Mouse (Mus musculus) MEL (cell line): Measurements from ENCODE around the gene Znfx1. TPM values are rescaled to one million over a fixed set of nuclear protein-coding genes. Genes with fewer than 3 reads are reported as not detected.

Experiments
- DNase-seq: peaks from one replicate; pipeline ENCODE4 v3.0.0; 2011; ENCODE audit warnings: low read depth, low spot score
- H3K27ac ChIP-seq: 2 replicates; pipeline ENCODE4 v1.5.1; 2012; ENCODE audit warnings: low read depth, mild to moderate bottlenecking, control low read depth, low read length, moderate library complexity; ENCODE audit not compliant: control insufficient read depth
- H3K27me3 ChIP-seq, 2 experiments: fragments of 150-350 bp in 1 of 2; sonication (generic) in 1 of 2; 2 replicates each; pipeline ENCODE4 v1.6.1; 2012; ENCODE audit warnings: low read length in 2 of 2, mild to moderate bottlenecking in 2 of 2, improper control_type of control experiment in 1 of 2, moderate library complexity in 1 of 2; ENCODE audit not compliant: insufficient read depth in 2 of 2, control insufficient read depth in 1 of 2
- H3K36me3 ChIP-seq, 2 experiments: 2 replicates each; pipeline ENCODE4 v1.6.1; 2012 to 2014; ENCODE audit warnings: low read length in 2 of 2, improper control_type of control experiment in 1 of 2, inconsistent platforms in 1 of 2, mild to moderate bottlenecking in 1 of 2; ENCODE audit not compliant: insufficient read depth in 2 of 2, control insufficient read depth in 1 of 2
- H3K4me1 ChIP-seq, 2 experiments: fragments of 150-350 bp in 1 of 2; sonication (generic) in 1 of 2; 2 replicates each; pipeline ENCODE4 v1.6.1; 2012; ENCODE audit warnings: low read length in 2 of 2, improper control_type of control experiment in 1 of 2, mild to moderate bottlenecking in 1 of 2; ENCODE audit not compliant: insufficient read depth in 2 of 2, control insufficient read depth in 1 of 2
- H3K4me3 ChIP-seq, 2 experiments: fragments of 150-350 bp in 1 of 2; sonication (generic) in 1 of 2; 2 replicates each; pipeline ENCODE4 v1.5.1; 2012; ENCODE audit warnings: low read depth in 2 of 2, low read length in 2 of 2, mild to moderate bottlenecking in 2 of 2, moderate library complexity in 2 of 2, control low read depth in 1 of 2, improper control_type of control experiment in 1 of 2; ENCODE audit not compliant: control insufficient read depth in 1 of 2, insufficient read depth in 1 of 2
- H3K79me2 ChIP-seq: 2 replicates; pipeline ENCODE4 v1.6.1; 2012; ENCODE audit warnings: mild to moderate bottlenecking, low read length, moderate library complexity; ENCODE audit not compliant: control insufficient read depth, poor library complexity, insufficient read depth
- H3K9ac ChIP-seq: 2 replicates; pipeline ENCODE4 v1.6.1; 2012; ENCODE audit warnings: low read depth, mild to moderate bottlenecking, control low read depth, low read length, moderate library complexity; ENCODE audit not compliant: control insufficient read depth, poor library complexity, severe bottlenecking
- H3K9me3 ChIP-seq: fragments of 150-350 bp; sonication (generic); replicated peaks from 2 replicates; pipeline ENCODE4 v1.6.1; 2012; ENCODE audit warnings: mild to moderate bottlenecking, low read length, improper control_type of control experiment, moderate library complexity; ENCODE audit not compliant: insufficient read depth
- EP300 ChIP-seq, 2 experiments: IDR thresholded peaks; 2 replicates each; pipeline ENCODE4 v1.6.1; 2011; ENCODE audit warnings: improper control_type of control experiment in 2 of 2, low read length in 2 of 2, low read depth in 1 of 2, mild to moderate bottlenecking in 1 of 2
- HCFC1 ChIP-seq: IDR thresholded peaks from 2 replicates; pipeline ENCODE4 v1.6.1; 2012; ENCODE audit warnings: low read depth, mild to moderate bottlenecking, inconsistent platforms, low read length, improper control_type of control experiment, moderate library complexity
- KAT2A ChIP-seq: conservative IDR thresholded peaks from 2 replicates; pipeline ENCODE4 v1.6.1; 2012; ENCODE audit warnings: low read depth, low read length, improper control_type of control experiment, inconsistent platforms
- MAFK ChIP-seq: IDR thresholded peaks from 2 replicates; pipeline ENCODE4 v1.6.1; 2011; ENCODE audit warnings: low read depth, mild to moderate bottlenecking, low read length, improper control_type of control experiment, borderline replicate concordance
- MAX ChIP-seq: IDR thresholded peaks from 2 replicates; pipeline ENCODE4 v1.6.1; 2011; ENCODE audit warnings: low read length, improper control_type of control experiment
- MEF2A ChIP-seq: IDR thresholded peaks from 2 replicates; pipeline ENCODE4 v1.6.1; 2014; ENCODE audit warnings: low read depth, mild to moderate bottlenecking, inconsistent platforms, low read length, improper control_type of control experiment; ENCODE audit not compliant: poor library complexity, insufficient replicate concordance, severe bottlenecking; ENCODE audit errors: extremely low read depth
- MXI1 ChIP-seq: IDR thresholded peaks from 2 replicates; pipeline ENCODE4 v1.6.1; 2011; ENCODE audit warnings: mild to moderate bottlenecking, low read depth, low read length, improper control_type of control experiment
- MYB ChIP-seq: IDR thresholded peaks from 2 replicates; pipeline ENCODE4 v1.6.1; 2011; ENCODE audit warnings: mild to moderate bottlenecking, low read depth, low read length, improper control_type of control experiment
- MYC ChIP-seq: IDR thresholded peaks from 2 replicates; pipeline ENCODE4 v1.6.1; 2011; ENCODE audit warnings: low read depth, mild to moderate bottlenecking, low read length, improper control_type of control experiment, moderate library complexity
- NELFE ChIP-seq: IDR thresholded peaks from 2 replicates; pipeline ENCODE4 v1.6.1; 2011; ENCODE audit warnings: low read depth, low read length, improper control_type of control experiment
- NRF1 ChIP-seq: IDR thresholded peaks from 2 replicates; pipeline ENCODE4 v1.6.1; 2014; ENCODE audit warnings: low read depth, mild to moderate bottlenecking, inconsistent platforms, low read length, improper control_type of control experiment, moderate library complexity; ENCODE audit not compliant: poor library complexity, insufficient read depth, severe bottlenecking
- POLR2A ChIP-seq, 2 experiments: IDR thresholded peaks; 2 replicates each; pipeline ENCODE4 v1.6.1; 2011 to 2012; ENCODE audit warnings: low read length in 2 of 2, mild to moderate bottlenecking in 2 of 2, control low read depth in 1 of 2, improper control_type of control experiment in 1 of 2, low read depth in 1 of 2, moderate library complexity in 1 of 2; ENCODE audit not compliant: control insufficient read depth in 1 of 2, insufficient read depth in 1 of 2, poor library complexity in 1 of 2
- POLR2AphosphoS5 ChIP-seq: IDR thresholded peaks from 2 replicates; pipeline ENCODE4 v1.6.1; 2012; ENCODE audit warnings: low read depth, borderline replicate concordance, mild to moderate bottlenecking, inconsistent platforms, low read length, moderate library complexity, mixed read lengths
- RAD21 ChIP-seq: IDR thresholded peaks from 2 replicates; pipeline ENCODE4 v1.6.1; 2011; ENCODE audit warnings: mild to moderate bottlenecking, low read depth, low read length, improper control_type of control experiment
- SIN3A ChIP-seq: IDR thresholded peaks from 2 replicates; pipeline ENCODE4 v1.6.1; 2012; ENCODE audit warnings: low read length, improper control_type of control experiment, inconsistent platforms
- SMC3 ChIP-seq: IDR thresholded peaks from 2 replicates; pipeline ENCODE4 v1.6.1; 2011; ENCODE audit warnings: low read depth, low read length, improper control_type of control experiment
- TAL1 ChIP-seq: IDR thresholded peaks from 2 replicates; pipeline ENCODE4 v1.6.1; 2012; ENCODE audit warnings: mild to moderate bottlenecking, inconsistent platforms, low read length, moderate library complexity, mixed read lengths
- TCF12 ChIP-seq: IDR thresholded peaks from 2 replicates; pipeline ENCODE4 v1.6.1; 2014; ENCODE audit warnings: low read depth, mild to moderate bottlenecking, inconsistent platforms, low read length, improper control_type of control experiment, moderate library complexity
- UBTF ChIP-seq: IDR thresholded peaks from 2 replicates; pipeline ENCODE4 v1.6.1; 2012; ENCODE audit warnings: low read depth, mild to moderate bottlenecking, inconsistent platforms, low read length, improper control_type of control experiment, moderate library complexity, borderline replicate concordance; ENCODE audit not compliant: insufficient read depth
- USF2 ChIP-seq, 2 experiments: IDR thresholded peaks; 2 replicates each; pipeline ENCODE4 v1.6.1; 2011 to 2012; ENCODE audit warnings: improper control_type of control experiment in 2 of 2, low read length in 2 of 2, borderline replicate concordance in 1 of 2, inconsistent platforms in 1 of 2, low read depth in 1 of 2, mild to moderate bottlenecking in 1 of 2; ENCODE audit not compliant: insufficient read depth in 1 of 2
- ZKSCAN1 ChIP-seq: IDR thresholded peaks from 2 replicates; pipeline ENCODE4 v1.6.1; 2012; ENCODE audit warnings: low read depth, mild to moderate bottlenecking, inconsistent platforms, low read length, improper control_type of control experiment, moderate library complexity
- ZNF384 ChIP-seq: IDR thresholded peaks from 2 replicates; pipeline ENCODE4 v1.6.1; 2012; ENCODE audit warnings: low read depth, mild to moderate bottlenecking, inconsistent platforms, low read length, improper control_type of control experiment
- polyA plus RNA-seq, 2 experiments: library from polyadenylated mRNA; stranded (reverse) in 1 of 2; unstranded in 1 of 2; fragments of >175 nt in 1 of 2; fragments of >200 nt in 1 of 2; gene quantifications; 2 replicates each; pipeline versions ENCODE4 v1.2.1 to v1.2.4; 2012; ENCODE audit warnings: low replicate concordance in 2 of 2, low read depth in 1 of 2; ENCODE audit not compliant: insufficient read length in 2 of 2, insufficient read depth in 1 of 2, missing spikeins in 1 of 2
- total RNA-seq: library from RNA; depleted of rRNA; stranded (reverse); fragments of 300-350 nt; gene quantifications from 2 replicates; pipeline ENCODE4 v1.2.3, GENCODE M21; 2012

The Znfx1 gene
- total and polyA plus RNA-seq, 3 experiments: 15.6 to 17.1 TPM; not detected in 1

- no peak overlapping the region for H3K27ac ChIP-seq
- H3K36me3 ChIP-seq: peaks cover 8 to 11% of the 10 kb centered on the region in 2 experiments
- no peak overlapping the region for H3K4me3 ChIP-seq
- H3K79me2 ChIP-seq: no peaks in the 10 kb centered on the region
- DNase-seq: no peak
- H3K9ac ChIP-seq: no peak overlapping the region
- TF ChIP-seq ZKSCAN1: no peak
- TF ChIP-seq SMC3: no peak
- no peak for TF ChIP-seq KAT2A
- no peak for TF ChIP-seq MYB
- TF ChIP-seq USF2 (IDR thresholded peaks at IDR 0.05; ENCODE audit: borderline replicate concordance in 1 of 2, insufficient read depth in 1 of 2, low read depth in 1 of 2, low read length in 2 of 2): no peak
- no peak for TF ChIP-seq MYC
- no peak for TF ChIP-seq NELFE
- TF ChIP-seq MXI1: no peak
- TF ChIP-seq POLR2A (IDR thresholded peaks at IDR 0.05; ENCODE audit: control insufficient read depth in 1 of 2, insufficient read depth in 1 of 2, low read depth in 1 of 2, low read length in 2 of 2, poor library complexity in 1 of 2): no peak
- no peak for TF ChIP-seq POLR2AphosphoS5
- no peak for TF ChIP-seq ZNF384
- TF ChIP-seq TAL1: no peak
- TF ChIP-seq RAD21: no peak
- TF ChIP-seq TCF12: no peak
- no peak for TF ChIP-seq MAFK
- no peak for TF ChIP-seq EP300 (IDR thresholded peaks at IDR 0.05; ENCODE audit: low read depth in 1 of 2, low read length in 2 of 2)
- no peak for TF ChIP-seq UBTF
- TF ChIP-seq MEF2A: no peak
- TF ChIP-seq, all 39 proteins: peak for 0
- peaks cover 3 to 9% of the 10 kb centered on the region in 2 experiments for H3K4me1 ChIP-seq
- H3K9me3 ChIP-seq: no peaks in the 10 kb centered on the region
- H3K27me3 ChIP-seq: no peaks in the 10 kb centered on the region
Measured at GRCm38 (mm10) chr2:167038297-167038696, 24.5 kb downstream of the Znfx1 start.

GRCm38 (mm10) chr2:167037710-167038109 lies 25.1 kb downstream of the Znfx1 start:
- H3K27ac ChIP-seq: no peak overlapping the region
- H3K27me3 ChIP-seq: no peaks in the 10 kb centered on the region
- no peak for TF ChIP-seq RAD21
- no peak for TF ChIP-seq MYC
- no peak for TF ChIP-seq NRF1
- TF ChIP-seq MXI1: no peak
- no peak for TF ChIP-seq MAX
- no peak for TF ChIP-seq HCFC1
- no peak for TF ChIP-seq POLR2A (IDR thresholded peaks at IDR 0.05; ENCODE audit: control insufficient read depth in 1 of 2, insufficient read depth in 1 of 2, low read depth in 1 of 2, low read length in 2 of 2, poor library complexity in 1 of 2)
- TF ChIP-seq SIN3A: no peak
- TF ChIP-seq ZKSCAN1: no peak
- no peaks in the 10 kb centered on the region for H3K79me2 ChIP-seq
- H3K36me3 ChIP-seq: peaks cover 2 to 12% of the 10 kb centered on the region in 2 experiments
- no peaks in the 10 kb centered on the region for H3K9me3 ChIP-seq
- H3K9ac ChIP-seq: no peak overlapping the region
- peaks cover 0 to 3% of the 10 kb centered on the region in 2 experiments; a peak in 2 of 4 replicates for H3K4me1 ChIP-seq
- no peak for DNase-seq
- no peak overlapping the region for H3K4me3 ChIP-seq
